Mouse (Mus musculus) spleen, adult 2 months (tissue): ENCODE data around the gene Art4.

Experiments
- CTCF ChIP-seq: fragments of 200-500 bp; IDR thresholded peaks from 2 replicates; pipeline ENCODE4 v1.5.1; 2011; ENCODE audit warnings: mild to moderate bottlenecking, inconsistent platforms; ENCODE audit not compliant: insufficient read depth, insufficient read length, insufficient replicate concordance; ENCODE audit errors: extremely low read depth
- POLR2A ChIP-seq: fragments of 200-500 bp; IDR thresholded peaks from 2 replicates; pipeline ENCODE4 v1.6.1; 2011; ENCODE audit warnings: low read depth, low read length, inconsistent platforms

DNA sequence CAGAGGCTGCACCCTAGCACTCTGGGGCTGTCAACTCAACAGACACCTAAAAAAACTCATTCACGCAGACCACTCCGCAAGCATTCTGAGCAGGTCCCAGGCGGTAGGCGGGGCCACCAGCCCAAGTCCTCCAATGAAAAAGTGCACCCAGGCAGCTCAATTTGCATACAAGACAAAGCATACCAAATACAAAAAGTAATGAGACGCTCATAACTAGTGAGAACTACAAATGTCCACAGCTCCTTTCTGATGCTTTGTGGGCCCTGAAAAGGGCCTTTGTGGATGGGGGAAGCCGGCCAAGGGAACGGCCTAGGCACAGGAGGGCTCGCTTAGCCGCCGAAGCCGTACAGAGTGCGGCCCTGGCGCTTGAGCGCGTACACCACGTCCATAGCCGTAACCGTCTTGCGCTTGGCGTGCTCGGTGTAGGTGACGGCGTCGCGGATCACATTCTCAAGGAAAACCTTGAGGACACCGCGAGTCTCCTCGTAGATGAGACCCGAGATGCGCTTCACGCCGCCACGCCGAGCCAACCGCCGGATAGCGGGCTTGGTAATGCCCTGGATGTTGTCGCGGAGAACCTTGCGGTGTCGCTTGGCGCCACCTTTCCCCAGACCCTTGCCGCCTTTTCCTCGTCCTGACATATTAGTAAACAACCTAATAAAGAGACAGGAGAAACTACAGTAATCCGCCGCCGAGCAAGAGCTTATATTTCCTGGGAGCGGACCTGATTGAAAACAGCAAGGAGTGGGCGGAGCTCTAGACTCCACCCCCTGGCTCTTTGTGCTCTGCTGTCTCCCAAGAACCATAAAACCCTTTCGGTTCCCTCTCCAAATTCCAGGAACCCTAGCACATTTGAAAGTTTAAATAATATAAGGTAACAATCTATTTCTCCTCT, 53.5 kb downstream of the Art4 start, which contains the start of gene Hist4h4:
- TF ChIP-seq POLR2A = peak; percentile 95
- TF ChIP-seq CTCF = no peak
